Mouse (Mus musculus) embryonic fibroblast, embryonic 13.5 days (primary cell): ENCODE measurements at regions not wholly inside any gene's neighbourhood (a gene's known extent, or its start where the extent isn't known, plus 50 kb on each side); places are given as distances from the start of the nearest gene placed in this dataset.
A peak's percentile ranks its signal among the peaks of the same experiment; 100 is the strongest.

Experiments
- H3K27ac ChIP-seq: 2 replicates; pipeline ENCODE4 v1.5.1; 2012; ENCODE audit warnings: low read length, control low read depth, inconsistent platforms; ENCODE audit not compliant: insufficient read depth
- H3K4me1 ChIP-seq: 2 replicates; pipeline ENCODE4 v1.6.1; 2011; ENCODE audit warnings: low read length; ENCODE audit not compliant: control insufficient read depth, insufficient read depth
- H3K4me3 ChIP-seq: 2 replicates; pipeline ENCODE4 v1.5.1; 2011; ENCODE audit warnings: mild to moderate bottlenecking, control low read depth, low read length; ENCODE audit not compliant: insufficient read depth
- CTCF ChIP-seq: IDR thresholded peaks from 2 replicates; pipeline ENCODE4 v1.5.1; 2011; ENCODE audit warnings: mild to moderate bottlenecking, control low read depth, low read length, moderate library complexity, borderline replicate concordance; ENCODE audit not compliant: insufficient read depth
- POLR2A ChIP-seq: IDR thresholded peaks from 2 replicates; pipeline ENCODE4 v1.6.1; 2011; ENCODE audit warnings: low read depth, mild to moderate bottlenecking, control low read depth, low read length, moderate library complexity

GRCm38 (mm10) chr1:169071366-169071765 is 459.9 kb downstream of the Nuf2 start:
- no peak overlapping the region for H3K27ac ChIP-seq
- TF ChIP-seq POLR2A = no peak
- H3K4me3 ChIP-seq = no peak overlapping the region

GRCm38 (mm10) chr1:169069647-169070046 is 461.6 kb downstream of the Nuf2 start:
- Histone ChIP-seq H3K27ac (no peak overlapping the region), H3K4me1 (no peaks in the 10 kb centered on the region), H3K4me3 (no peak overlapping the region)
- TF ChIP-seq POLR2A = no peak
- no peak for TF ChIP-seq CTCF

More at GRCm38 (mm10) chr1:169071366-169071765, 459.9 kb downstream of the Nuf2 start:
- no peaks in the 10 kb centered on the region for H3K4me1 ChIP-seq

- H3K4me1 ChIP-seq = no peaks in the 10 kb centered on the region
- H3K27ac ChIP-seq = no peak overlapping the region
- TF ChIP-seq CTCF = no peak
Observed at GRCm38 (mm10) chr1:169066795-169067194, 464.5 kb downstream of the Nuf2 start.

GRCm38 (mm10) chr1:169060627-169061026 is 470.6 kb downstream of the Nuf2 start:
- no peaks in the 10 kb centered on the region for H3K4me1 ChIP-seq
- no peak for TF ChIP-seq POLR2A
- TF ChIP-seq CTCF = no peak
- H3K4me3 ChIP-seq = no peak overlapping the region
- H3K27ac ChIP-seq = no peak overlapping the region

More at GRCm38 (mm10) chr1:169066795-169067194, 464.5 kb downstream of the Nuf2 start:
- H3K4me3 ChIP-seq = no peak overlapping the region

- TF ChIP-seq POLR2A = no peak
- no peak for TF ChIP-seq CTCF
- H3K4me1 ChIP-seq = no peaks in the 10 kb centered on the region
- H3K4me3 ChIP-seq = no peak overlapping the region
- H3K27ac ChIP-seq = no peak overlapping the region
Observed at GRCm38 (mm10) chr1:169060145-169060544, 471.1 kb downstream of the Nuf2 start.

GRCm38 (mm10) chr1:169051863-169052257 is 479.4 kb downstream of the Nuf2 start:
- Histone ChIP-seq H3K27ac (no peak overlapping the region), H3K4me3 (no peak overlapping the region), H3K4me1 (no peaks in the 10 kb centered on the region)
- no peak for TF ChIP-seq CTCF
- no peak for TF ChIP-seq POLR2A

- peaks cover 2% of the 10 kb centered on the region; the same call in 1 of the 2 replicates for H3K4me1 ChIP-seq
Observed at GRCm38 (mm10) chr1:169051085-169051862, 480.0 kb downstream of the Nuf2 start.

GRCm38 (mm10) chr1:169049846-169050245 is 481.4 kb downstream of the Nuf2 start:
- Histone ChIP-seq H3K4me3 (no peak overlapping the region), H3K27ac (0 out of 2 replicates have a peak overlapping the region, but pooled peaks have one; percentile 23), H3K4me1 (peaks cover 2% of the 10 kb centered on the region; the same call in 1 of the 2 replicates)
- TF ChIP-seq CTCF (no peak), POLR2A (no peak)

More at GRCm38 (mm10) chr1:169051085-169051862, 480.0 kb downstream of the Nuf2 start:
- Histone ChIP-seq H3K4me3 (no peak overlapping the region), H3K27ac (no peak overlapping the region)
- no peak for TF ChIP-seq CTCF
- TF ChIP-seq POLR2A = no peak

GRCm38 (mm10) chr1:169046791-169047525 is 484.3 kb downstream of the Nuf2 start:
- no peak overlapping the region for H3K4me3 ChIP-seq
- peak overlapping the region; percentile 98 for H3K27ac ChIP-seq
- peaks cover 6% of the 10 kb centered on the region; the same call in 1 of the 2 replicates for H3K4me1 ChIP-seq
- TF ChIP-seq CTCF = no peak
- no peak for TF ChIP-seq POLR2A

GRCm38 (mm10) chr1:169033517-169033916 is 497.7 kb downstream of the Nuf2 start:
- no peak overlapping the region for H3K4me3 ChIP-seq
- no peak overlapping the region for H3K27ac ChIP-seq
- TF ChIP-seq CTCF (no peak), POLR2A (no peak)
- no peaks in the 10 kb centered on the region for H3K4me1 ChIP-seq
